Mouse (Mus musculus): ENCODE results near the gene Tomm70a. TPM values are rescaled to one million over a fixed set of nuclear protein-coding genes. Genes with fewer than 3 reads are reported as not detected.

Tomm70a gene
- polyA plus RNA-seq, 1 experiment from 2014 or later, result 41.5 TPM

- WGBS, result 90% methylated on average over 10 of the region's 10 CpGs
- H3K9ac ChIP-seq (ENCODE audit: low read depth, low read length), result no peak overlapping the region
- ATAC-seq (replicated peaks; ENCODE audit: low FRiP score, low read depth), result no peak
- H3K4me3 ChIP-seq (replicated peaks; ENCODE audit: low read depth, low read length), result no peak overlapping the region
- H3K9me3 ChIP-seq (replicated peaks; ENCODE audit: low read length), result no peaks in the 10 kb centered on the region
- peaks cover 25% of the 10 kb centered on the region for H3K36me3 ChIP-seq (ENCODE audit: insufficient read depth, low read length)
- no peak overlapping the region for H3K4me2 ChIP-seq (ENCODE audit: low read length)
- no peaks in the 10 kb centered on the region for H3K27me3 ChIP-seq (ENCODE audit: insufficient read depth, low read length)
- no peak for TF ChIP-seq CTCF (IDR thresholded peaks at IDR 0.05; ENCODE audit: low read depth)
- no peaks in the 10 kb centered on the region for H3K4me1 ChIP-seq (replicated peaks; ENCODE audit: insufficient read depth, low read length)
- H3K27ac ChIP-seq, result no peak overlapping the region
- no peak for DNase-seq (ENCODE audit: low spot score)
These were observed 56.2 kb downstream of the Tomm70a start for GRCm38 (mm10) chr16:57177664-57178063.

- Histone ChIP-seq H3K27ac (no peak overlapping the region), H3K36me3 (ENCODE audit: insufficient read depth, low read length) (peaks cover 27% of the 10 kb centered on the region), H3K27me3 (ENCODE audit: insufficient read depth, low read length) (no peaks in the 10 kb centered on the region), H3K4me2 (ENCODE audit: low read length) (no peak overlapping the region), H3K4me3 (replicated peaks; ENCODE audit: low read depth, low read length) (no peak overlapping the region), H3K9ac (ENCODE audit: low read depth, low read length) (no peak overlapping the region), H3K9me3 (replicated peaks; ENCODE audit: low read length) (no peaks in the 10 kb centered on the region), H3K4me1 (replicated peaks; ENCODE audit: insufficient read depth, low read length) (no peaks in the 10 kb centered on the region)
- no peak for TF ChIP-seq CTCF (IDR thresholded peaks at IDR 0.05; ENCODE audit: low read depth)
- ATAC-seq (replicated peaks; ENCODE audit: low FRiP score, low read depth) (no peak), DNase-seq (ENCODE audit: low spot score) (no peak)
- 82% methylated on average over 11 of the region's 11 CpGs for WGBS
These were observed 59.7 kb downstream of the Tomm70a start for GRCm38 (mm10) chr16:57181180-57181579.

- no peaks in the 10 kb centered on the region for H3K4me1 ChIP-seq (replicated peaks; ENCODE audit: insufficient read depth, low read length)
- H3K9me3 ChIP-seq (replicated peaks; ENCODE audit: low read length), result no peaks in the 10 kb centered on the region
- no peaks in the 10 kb centered on the region for H3K27me3 ChIP-seq (ENCODE audit: insufficient read depth, low read length)
- ATAC-seq (replicated peaks; ENCODE audit: low FRiP score, low read depth) (no peak), DNase-seq (ENCODE audit: low spot score) (no peak)
- TF ChIP-seq CTCF (IDR thresholded peaks at IDR 0.05; ENCODE audit: low read depth), result no peak
- 84% methylated on average over 5 of the region's 5 CpGs for WGBS
- peaks cover 25% of the 10 kb centered on the region for H3K36me3 ChIP-seq (ENCODE audit: insufficient read depth, low read length)
- no peak overlapping the region for H3K4me3 ChIP-seq (replicated peaks; ENCODE audit: low read depth, low read length)
- H3K4me2 ChIP-seq (ENCODE audit: low read length), result no peak overlapping the region
- no peak overlapping the region for H3K27ac ChIP-seq
- no peak overlapping the region for H3K9ac ChIP-seq (ENCODE audit: low read depth, low read length)
These were observed 60.5 kb downstream of the Tomm70a start for GRCm38 (mm10) chr16:57182037-57182436.

GRCm38 (mm10) chr16:57186618-57187017 lies 65.1 kb downstream of the Tomm70a start:
- H3K9ac ChIP-seq (ENCODE audit: low read depth, low read length), result no peak overlapping the region
- no peak overlapping the region for H3K4me2 ChIP-seq (ENCODE audit: low read length)
- WGBS, result 91% methylated on average over 4 of the region's 4 CpGs
- ATAC-seq (replicated peaks; ENCODE audit: low FRiP score, low read depth) (no peak), DNase-seq (ENCODE audit: low spot score) (no peak)
- peaks cover 39% of the 10 kb centered on the region for H3K36me3 ChIP-seq (ENCODE audit: insufficient read depth, low read length)
- no peak for TF ChIP-seq CTCF (IDR thresholded peaks at IDR 0.05; ENCODE audit: low read depth)
- H3K27me3 ChIP-seq (ENCODE audit: insufficient read depth, low read length), result no peaks in the 10 kb centered on the region
- no peak overlapping the region for H3K27ac ChIP-seq
- H3K4me3 ChIP-seq (replicated peaks; ENCODE audit: low read depth, low read length), result no peak overlapping the region
- no peaks in the 10 kb centered on the region for H3K9me3 ChIP-seq (replicated peaks; ENCODE audit: low read length)
- H3K4me1 ChIP-seq (replicated peaks; ENCODE audit: insufficient read depth, low read length), result no peaks in the 10 kb centered on the region

GRCm38 (mm10) chr16:57189493-57189892 lies 68.0 kb downstream of the Tomm70a start:
- no peaks in the 10 kb centered on the region for H3K4me1 ChIP-seq (replicated peaks; ENCODE audit: insufficient read depth, low read length)
- no peak overlapping the region for H3K4me2 ChIP-seq (ENCODE audit: low read length)
- no peak overlapping the region for H3K4me3 ChIP-seq (replicated peaks; ENCODE audit: low read depth, low read length)
- no peak overlapping the region for H3K9ac ChIP-seq (ENCODE audit: low read depth, low read length)
- no peaks in the 10 kb centered on the region for H3K27me3 ChIP-seq (ENCODE audit: insufficient read depth, low read length)
- 75% methylated on average over 2 of the region's 2 CpGs for WGBS
- no peak for DNase-seq (ENCODE audit: low spot score)
- no peak overlapping the region for H3K27ac ChIP-seq
- peaks cover 28% of the 10 kb centered on the region for H3K36me3 ChIP-seq (ENCODE audit: insufficient read depth, low read length)
- no peaks in the 10 kb centered on the region for H3K9me3 ChIP-seq (replicated peaks; ENCODE audit: low read length)
- TF ChIP-seq CTCF (IDR thresholded peaks at IDR 0.05; ENCODE audit: low read depth), result no peak
- no peak for ATAC-seq (replicated peaks; ENCODE audit: low FRiP score, low read depth)

- TF ChIP-seq CTCF (IDR thresholded peaks at IDR 0.05; ENCODE audit: low read depth), result no peak
- DNase-seq (ENCODE audit: low spot score) (no peak), ATAC-seq (replicated peaks; ENCODE audit: low FRiP score, low read depth) (no peak)
- no peaks in the 10 kb centered on the region for H3K9me3 ChIP-seq (replicated peaks; ENCODE audit: low read length)
- no peak overlapping the region for H3K4me2 ChIP-seq (ENCODE audit: low read length)
- no peak overlapping the region for H3K27ac ChIP-seq
- H3K27me3 ChIP-seq (ENCODE audit: insufficient read depth, low read length), result no peaks in the 10 kb centered on the region
- no peak overlapping the region for H3K4me3 ChIP-seq (replicated peaks; ENCODE audit: low read depth, low read length)
- 90% methylated on average over 8 of the region's 8 CpGs for WGBS
- H3K9ac ChIP-seq (ENCODE audit: low read depth, low read length), result no peak overlapping the region
- H3K36me3 ChIP-seq (ENCODE audit: insufficient read depth, low read length), result peaks cover 28% of the 10 kb centered on the region
- H3K4me1 ChIP-seq (replicated peaks; ENCODE audit: insufficient read depth, low read length), result no peaks in the 10 kb centered on the region
These were observed 68.9 kb downstream of the Tomm70a start for GRCm38 (mm10) chr16:57190390-57190789.

- no peak overlapping the region for H3K9ac ChIP-seq (ENCODE audit: low read depth, low read length)
- 92% methylated on average over 14 of the region's 14 CpGs for WGBS
- DNase-seq (ENCODE audit: low spot score), result no peak
- H3K9me3 ChIP-seq (replicated peaks; ENCODE audit: low read length), result no peaks in the 10 kb centered on the region
- ATAC-seq (replicated peaks; ENCODE audit: low FRiP score, low read depth), result no peak
- no peak for TF ChIP-seq CTCF (IDR thresholded peaks at IDR 0.05; ENCODE audit: low read depth)
- no peak overlapping the region for H3K27ac ChIP-seq
- no peak overlapping the region for H3K4me2 ChIP-seq (ENCODE audit: low read length)
- H3K27me3 ChIP-seq (ENCODE audit: insufficient read depth, low read length), result no peaks in the 10 kb centered on the region
- no peaks in the 10 kb centered on the region for H3K4me1 ChIP-seq (replicated peaks; ENCODE audit: insufficient read depth, low read length)
- H3K36me3 ChIP-seq (ENCODE audit: insufficient read depth, low read length), result peaks cover 28% of the 10 kb centered on the region
- H3K4me3 ChIP-seq (replicated peaks; ENCODE audit: low read depth, low read length), result no peak overlapping the region
These were observed 69.7 kb downstream of the Tomm70a start for GRCm38 (mm10) chr16:57191214-57191613.
